ENCODE assay signal across 9 mouse cellular contexts in genomic region chr3:123159139-123159824, GRCm38 (mm10).
A peak's percentile ranks its signal among the peaks of the same experiment; 100 is the strongest.
DNase-seq lines count a peak whose midpoint lies in the region; ATAC-seq and TF ChIP-seq lines count a peak whose summit lies in the region.
"Had no signal": no experiment of that assay in that cellular context is flagged by ENCODE, and none has a peak within 500 bp of the region (broad histone marks: within the 10 kb centered on the region; RNA-seq: fewer than 3 reads in every experiment).

No protein-coding gene starts in this region.

- no peak overlapping the region for H3K27ac ChIP-seq in cortical plate, adult 2 months (ENCODE audit: insufficient read depth, low read length)
- peak overlapping the region; percentile 55 for H3K27ac ChIP-seq in intestine, embryonic 16.5 days (ENCODE audit: low read length)

- H3K4me1 ChIP-seq in cortical plate, adult 2 months (ENCODE audit: control insufficient read depth, insufficient read depth, low read length) = no peaks in the 10 kb centered on the region
- H3K4me1 ChIP-seq in intestine, embryonic 16.5 days (ENCODE audit: control insufficient read depth, insufficient read depth, low read length) = peaks cover 5% of the 10 kb centered on the region

- no peaks in the 10 kb centered on the region for H3K9me3 ChIP-seq in intestine, embryonic 16.5 days (ENCODE audit: control insufficient read depth, low read length)

- WGBS in intestine, embryonic 16.5 days = 30% methylated on average over 9 of the region's 9 CpGs

- peak; percentile 54 for DNase-seq in urinary bladder, postnatal 25 days (ENCODE audit: low spot score)
- DNase-seq in urinary bladder, adult 18-20 months (ENCODE audit: low spot score in 2 of 2) = no peak
- peak; percentile 41 for DNase-seq in gastrocnemius, postnatal 25 days
- DNase-seq in left cerebral cortex, postnatal 36 days (ENCODE audit: low spot score in 2 of 2) = peak; percentile 38 to 57
- peak; percentile 35 for DNase-seq in naive thymus-derived CD4-positive, alpha-beta T cell, adult 2 months (ENCODE audit: low read depth)
- peak; percentile 50 for DNase-seq in thymus, postnatal 4 days

- H3K4me3 ChIP-seq in cortical plate, adult 2 months (ENCODE audit: insufficient read depth, low read length) = no peak overlapping the region
- no peak overlapping the region for H3K4me3 ChIP-seq in intestine, embryonic 16.5 days (ENCODE audit: low read length)
- H3K4me3 ChIP-seq: erythroblast, embryonic 14.5 days had no signal

- peak; percentile 85 for TF ChIP-seq CTCF in cortical plate, adult 2 months (IDR thresholded peaks at IDR 0.05; ENCODE audit: extremely low read depth, insufficient read depth, low read length)

- TF ChIP-seq POLR2A in cortical plate, adult 2 months (IDR thresholded peaks at IDR 0.05; ENCODE audit: extremely low read depth, insufficient read depth, low read length) = no peak

- ATAC-seq in intestine, embryonic 16.5 days = peak; percentile 46

- no peak overlapping the region for H3K9ac ChIP-seq in intestine, embryonic 16.5 days (ENCODE audit: low read depth, low read length)

- intact Hi-C loops in left cerebral cortex, postnatal 36 days (cut with DNase I) = loop anchor here (2.0 kb wide), 1 partner anchor 220 kb away; no protein-coding TSS in a partner anchor

- no peaks in the 10 kb centered on the region for H3K27me3 ChIP-seq in intestine, embryonic 16.5 days (replicated peaks; ENCODE audit: control insufficient read depth, insufficient read depth, low read length)

- H3K36me3 ChIP-seq in intestine, embryonic 16.5 days (ENCODE audit: control insufficient read depth, insufficient read depth, low read length) = no peaks in the 10 kb centered on the region

- no peak overlapping the region for H3K4me2 ChIP-seq in intestine, embryonic 16.5 days (ENCODE audit: low read depth, low read length)

Comparison
In these comparisons a context has a peak if more than half of its experiments do, and no peak if none do; other contexts are left out.
1. DNase-seq: peak in urinary bladder, postnatal 25 days (single experiment), gastrocnemius, postnatal 25 days (single experiment), left cerebral cortex, postnatal 36 days (2 of 2), naive thymus-derived CD4-positive, alpha-beta T cell, adult 2 months (single experiment) and thymus, postnatal 4 days (single experiment); none in urinary bladder, adult 18-20 months (0 of 2).